Mouse (Mus musculus): ENCODE measurements around the gene Cdc25b. TPM values are rescaled to one million over a fixed set of nuclear protein-coding genes. Genes with fewer than 3 reads are reported as not detected.

Gene Cdc25b
- polyA plus RNA-seq, 1 experiment from 2014 or later = 171 TPM

DNA sequence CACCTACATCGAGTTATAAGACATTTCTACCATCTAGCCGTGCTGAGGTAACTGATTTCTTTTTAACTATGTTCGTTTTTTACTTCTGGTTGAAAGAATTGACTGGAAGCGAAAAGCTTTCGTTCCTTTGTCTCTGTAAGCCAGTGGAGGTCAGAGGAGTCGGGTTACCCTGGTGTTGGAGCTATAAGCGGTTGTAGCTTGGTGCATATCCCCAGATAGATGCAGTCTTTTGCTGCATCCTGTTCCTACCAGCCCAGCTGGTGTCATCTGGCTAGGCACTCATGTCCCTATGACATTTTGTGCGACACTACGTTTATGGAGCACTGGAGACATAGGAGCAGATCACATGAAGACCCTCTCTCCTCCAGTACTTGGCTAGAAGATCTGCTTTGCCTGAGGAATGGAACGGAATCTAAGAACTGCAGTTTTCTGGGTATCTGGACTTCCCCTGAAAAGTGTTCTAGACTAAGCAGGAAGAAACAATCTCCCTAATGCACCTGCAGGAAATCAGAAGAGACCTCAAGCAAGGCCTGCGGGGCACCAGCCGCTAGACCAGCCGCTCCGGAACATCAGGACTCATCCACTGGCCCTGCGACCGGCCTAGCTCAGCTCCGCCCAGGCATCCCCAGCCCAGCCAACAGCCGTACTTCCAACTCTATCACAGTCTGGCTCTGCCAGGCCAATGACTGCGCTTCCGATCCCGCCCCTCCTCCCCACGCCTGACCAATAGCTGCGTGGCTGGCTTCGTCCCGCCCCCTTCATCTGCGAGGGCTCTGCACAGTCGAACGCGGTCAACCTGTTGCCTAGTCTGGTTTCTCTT is 46.8 kb downstream of the Cdc25b start, which contains the start of gene Mavs:
Gene Mavs (plus strand): TSS at position 757 of the 820 bp plus-strand sequence.
- Histone ChIP-seq H3K9me3 (replicated peaks) (no peaks in the 10 kb centered on the region), H3K27ac (peak within 1 kb of the TSS; percentile 93), H3K27me3 (no peaks in the 10 kb centered on the region), H3K4me3 (replicated peaks) (peak within 1 kb of the TSS; percentile 81), H3K36me3 (peaks cover 27% of the 10 kb centered on the region), H3K4me1 (replicated peaks) (peaks cover 53% of the 10 kb centered on the region), H3K4me2 (peak within 1 kb of the TSS; percentile 92), H3K9ac (peak within 1 kb of the TSS; percentile 95)
- 16% methylated on average over 29 of the region's 29 CpGs for WGBS (ENCODE audit: insufficient replicate concordance)
- DNase-seq (peak; percentile 95), ATAC-seq (ENCODE audit: low read depth) (peak; percentile 98)

- peak overlapping the region; percentile 95 for H3K9ac ChIP-seq
- H3K27me3 ChIP-seq = no peaks in the 10 kb centered on the region
- peaks cover 59% of the 10 kb centered on the region for H3K4me1 ChIP-seq (replicated peaks)
- peaks cover 34% of the 10 kb centered on the region for H3K36me3 ChIP-seq
- no peaks in the 10 kb centered on the region for H3K9me3 ChIP-seq (replicated peaks)
- DNase-seq (no peak), ATAC-seq (ENCODE audit: low read depth) (peak; percentile 28; the same call in 1 of the 2 replicates)
- H3K4me3 ChIP-seq (replicated peaks) = peak overlapping the region; percentile 81
- peak overlapping the region; percentile 93 for H3K27ac ChIP-seq
- peak overlapping the region; percentile 92 for H3K4me2 ChIP-seq
- WGBS (ENCODE audit: insufficient replicate concordance) = 11% methylated on average over 28 of the region's 28 CpGs
Measured at GRCm38 (mm10) chr2:131234127-131234650, 47.4 kb downstream of the Cdc25b start.

DNA sequence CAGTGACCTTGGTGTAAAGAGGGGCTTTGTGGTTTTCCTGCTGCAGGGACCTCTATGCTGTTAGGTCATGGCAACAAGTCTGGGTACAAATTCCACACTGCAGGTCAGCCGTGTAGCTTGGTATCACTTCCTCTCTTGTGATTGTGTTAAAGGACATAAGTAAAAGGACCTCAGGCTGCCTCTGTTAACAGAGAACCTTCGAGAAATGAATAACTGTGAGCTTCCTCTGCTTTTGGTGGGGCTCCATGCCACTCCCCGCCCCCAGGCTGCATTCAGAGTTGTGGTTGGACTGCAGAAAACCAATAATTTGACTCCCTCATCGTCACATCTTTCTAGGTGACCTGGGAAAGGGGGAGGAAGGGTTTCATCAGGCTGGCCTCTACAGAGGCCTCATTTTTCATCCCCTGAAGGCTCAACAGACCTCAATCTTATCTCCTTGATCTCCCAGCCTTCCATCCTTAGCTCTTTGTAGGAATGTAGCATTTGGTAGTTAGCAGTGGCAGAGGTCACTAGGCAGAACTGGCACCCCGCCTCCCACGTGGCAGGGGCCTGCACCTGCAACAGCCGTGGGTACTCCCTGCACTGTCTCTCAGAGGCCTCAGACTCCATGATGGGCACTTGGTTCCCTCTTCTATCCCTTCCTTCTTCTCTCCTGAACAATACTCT is 48.4 kb downstream of the Cdc25b start:
- peaks cover 41% of the 10 kb centered on the region for H3K36me3 ChIP-seq
- H3K9ac ChIP-seq = peak overlapping the region; percentile 95
- DNase-seq = peak; percentile 65
- no peaks in the 10 kb centered on the region for H3K27me3 ChIP-seq
- peaks cover 68% of the 10 kb centered on the region for H3K4me1 ChIP-seq (replicated peaks)
- peak overlapping the region; percentile 93 for H3K27ac ChIP-seq
- peak overlapping the region; percentile 81 for H3K4me3 ChIP-seq (replicated peaks)
- H3K4me2 ChIP-seq = peak overlapping the region; percentile 92
- H3K9me3 ChIP-seq (replicated peaks) = no peaks in the 10 kb centered on the region
- 42% methylated on average over 7 of the region's 7 CpGs for WGBS (ENCODE audit: insufficient replicate concordance)
- 0 out of 2 replicates have a peak, but pooled peaks have one; percentile 3 for ATAC-seq (ENCODE audit: low read depth)

DNA sequence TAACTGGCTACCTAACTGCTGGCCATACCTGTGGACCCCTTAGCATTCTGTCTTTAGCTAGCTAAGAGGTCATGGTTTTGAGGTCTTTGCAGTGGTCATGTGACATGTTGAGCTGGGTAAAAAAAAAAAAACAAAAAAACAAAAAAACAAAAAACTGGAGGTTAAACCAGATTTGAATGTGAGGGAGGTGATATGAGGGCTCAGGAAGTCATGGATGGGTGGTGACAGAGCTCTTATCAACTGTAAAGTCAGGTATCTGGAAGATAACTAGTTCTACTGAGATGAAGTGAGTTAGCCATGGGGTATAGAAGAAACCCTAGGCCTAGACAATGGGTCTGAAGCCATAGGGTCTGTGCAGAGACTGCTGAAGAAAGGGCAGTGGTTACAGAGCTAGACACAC is 55.4 kb downstream of the Cdc25b start:
- Histone ChIP-seq H3K36me3 (peaks cover 94% of the 10 kb centered on the region), H3K27ac (peak overlapping the region; percentile 69), H3K27me3 (no peaks in the 10 kb centered on the region), H3K4me3 (replicated peaks) (no peak overlapping the region), H3K9ac (peak overlapping the region; percentile 14; the same call in 1 of the 2 replicates), H3K9me3 (replicated peaks) (no peaks in the 10 kb centered on the region), H3K4me1 (replicated peaks) (peaks cover 66% of the 10 kb centered on the region), H3K4me2 (no peak overlapping the region)
- DNase-seq (no peak), ATAC-seq (ENCODE audit: low read depth) (peak; percentile 29; the same call in 1 of the 2 replicates)

GRCm38 (mm10) chr2:131242929-131243328 is 56.2 kb downstream of the Cdc25b start:
- H3K4me2 ChIP-seq = no peak overlapping the region
- H3K9me3 ChIP-seq (replicated peaks) = no peaks in the 10 kb centered on the region
- no peaks in the 10 kb centered on the region for H3K27me3 ChIP-seq
- H3K9ac ChIP-seq = peak overlapping the region; percentile 14; the same call in 1 of the 2 replicates
- H3K4me3 ChIP-seq (replicated peaks) = no peak overlapping the region
- H3K36me3 ChIP-seq = peaks cover 96% of the 10 kb centered on the region
- H3K4me1 ChIP-seq (replicated peaks) = peaks cover 71% of the 10 kb centered on the region
- WGBS (ENCODE audit: insufficient replicate concordance) = 28% methylated on average over 7 of the region's 7 CpGs
- peak; percentile 61 for ATAC-seq (ENCODE audit: low read depth)
- no peak for DNase-seq
- peak overlapping the region; percentile 69 for H3K27ac ChIP-seq

Other genes with a start within 250 kb of the Cdc25b start
- gene Gfra4, start 143.9 kb upstream of the Cdc25b start, polyA plus RNA-seq (2015; fragmentation: Nextera tagmentation; extraction: Ambion mirVana) = 0.23 and 0.52 TPM in 2 replicates
- gene Adam33, start 123.1 kb upstream of the Cdc25b start, polyA plus RNA-seq (2015; fragmentation: Nextera tagmentation; extraction: Ambion mirVana) = 0.45 and 0.71 TPM in 2 replicates
- gene Siglec1, start 100.2 kb upstream of the Cdc25b start, polyA plus RNA-seq (2015; fragmentation: Nextera tagmentation; extraction: Ambion mirVana) = 0.49 and 0.56 TPM in 2 replicates
- gene Hspa12b, start 59.7 kb upstream of the Cdc25b start, polyA plus RNA-seq (2015; fragmentation: Nextera tagmentation; extraction: Ambion mirVana) = 2.1 and 2.2 TPM in 2 replicates
- not detected in 2 replicates for gene Gm11037, start 53.5 kb upstream of the Cdc25b start, polyA plus RNA-seq (2015; fragmentation: Nextera tagmentation; extraction: Ambion mirVana)
- 124 and 129 TPM in 2 replicates for gene 1700037H04Rik, start 26.9 kb upstream of the Cdc25b start, polyA plus RNA-seq (2015; fragmentation: Nextera tagmentation; extraction: Ambion mirVana)
- gene Cenpb, start 6.9 kb upstream of the Cdc25b start, polyA plus RNA-seq (2015; fragmentation: Nextera tagmentation; extraction: Ambion mirVana) = 3.5 and 4.5 TPM in 2 replicates
- gene Spef1, start 333 bp downstream of the Cdc25b start, polyA plus RNA-seq (2015; fragmentation: Nextera tagmentation; extraction: Ambion mirVana) = 1.1 and 1.2 TPM in 2 replicates
- 18.1 and 19.7 TPM in 2 replicates for gene Ap5s1, start 20.1 kb downstream of the Cdc25b start, polyA plus RNA-seq (2015; fragmentation: Nextera tagmentation; extraction: Ambion mirVana)
- gene Mavs, start 47.1 kb downstream of the Cdc25b start, polyA plus RNA-seq (2015; fragmentation: Nextera tagmentation; extraction: Ambion mirVana) = 27.1 and 31.1 TPM in 2 replicates
- gene Pank2, start 75.5 kb downstream of the Cdc25b start, polyA plus RNA-seq (2015; fragmentation: Nextera tagmentation; extraction: Ambion mirVana) = 21.9 and 27.8 TPM in 2 replicates
- gene Rnf24, start 165.9 kb downstream of the Cdc25b start, polyA plus RNA-seq (2015; fragmentation: Nextera tagmentation; extraction: Ambion mirVana) = 0.46 and 0.60 TPM in 2 replicates

Data from liver, embryonic 13.5 days (tissue).